Mouse (Mus musculus) forebrain, postnatal 0 days (tissue): ENCODE measurements around the gene Hexdc. TPM values are rescaled to one million over a fixed set of nuclear protein-coding genes. Genes with fewer than 3 reads are reported as not detected.

Experiments
- ATAC-seq: fragments of 200-750 bp; cut with Nextera tagmentation; 2 replicates; pipeline ENCODE4 v1.8.0; 2017; ENCODE audit warnings: mild to moderate bottlenecking, moderate library complexity
- DNase-seq: peaks from one replicate; pipeline ENCODE4 v3.0.0-alpha.2; 2015
- H3K27ac ChIP-seq: fragments of 300-500 bp; sonication (generic); 2 replicates; pipeline ENCODE4 v1.5.1; 2014; ENCODE audit warnings: low read depth, mild to moderate bottlenecking, antibody characterized with exemption, low read length, moderate library complexity, mixed read lengths
- H3K27me3 ChIP-seq: fragments of 300-500 bp; sonication (generic); 2 replicates; pipeline ENCODE4 v1.6.1; 2014; ENCODE audit warnings: mild to moderate bottlenecking, low read length, mixed read lengths; ENCODE audit not compliant: insufficient read depth
- H3K36me3 ChIP-seq: fragments of 300-500 bp; sonication (generic); 2 replicates; pipeline ENCODE4 v1.6.1; 2014; ENCODE audit warnings: mild to moderate bottlenecking, moderate library complexity; ENCODE audit not compliant: insufficient read depth
- H3K4me1 ChIP-seq: fragments of 300-500 bp; sonication (generic); 2 replicates; pipeline ENCODE4 v1.6.1; 2014; ENCODE audit warnings: antibody characterized with exemption; ENCODE audit not compliant: insufficient read depth
- H3K4me2 ChIP-seq: fragments of 300-500 bp; sonication (generic); 2 replicates; pipeline ENCODE4 v1.6.1; 2014; ENCODE audit warnings: low read depth, mild to moderate bottlenecking, moderate library complexity
- H3K4me3 ChIP-seq: fragments of 300-500 bp; sonication (generic); 2 replicates; pipeline ENCODE4 v1.5.1; 2014; ENCODE audit warnings: low read depth, low read length, mixed read lengths
- H3K9ac ChIP-seq: fragments of 300-500 bp; sonication (generic); 2 replicates; pipeline ENCODE4 v1.6.1; 2014; ENCODE audit warnings: mild to moderate bottlenecking
- H3K9me3 ChIP-seq: fragments of 300-500 bp; sonication (generic); 2 replicates; pipeline ENCODE4 v1.6.1; 2016; ENCODE audit warnings: low read length
- CTCF ChIP-seq: sonication (generic); IDR thresholded peaks from 2 replicates; pipeline ENCODE4 v1.5.1; 2016; ENCODE audit warnings: antibody characterized with exemption, control low read depth, low read depth
- WGBS: fragments of 180-500 bp; shearing (Covaris S2); extraction: QIAGEN DNeasy Blood & Tissue Kit; methylation state at CpG from one replicate; pipeline ENCODE4 v1.1.7; 2014; 5-methylcytosine and 5-hydroxymethylcytosine counted together
- polyA plus RNA-seq: library from polyadenylated mRNA; unstranded; fragments of >200 nt; fragmentation: Nextera tagmentation; extraction: Ambion mirVana; gene quantifications from 2 replicates; pipeline ENCODE4 v1.2.1, GENCODE M21; 2015
- total RNA-seq: library from RNA; depleted of rRNA; stranded (reverse); fragments of >200 nt; gene quantifications from 2 replicates; pipeline ENCODE4 v1.2.3, GENCODE M21; 2014

The Hexdc gene
- total and polyA plus RNA-seq, 2 experiments from 2014 or later: 24.1 to 77.0 TPM

DNA sequence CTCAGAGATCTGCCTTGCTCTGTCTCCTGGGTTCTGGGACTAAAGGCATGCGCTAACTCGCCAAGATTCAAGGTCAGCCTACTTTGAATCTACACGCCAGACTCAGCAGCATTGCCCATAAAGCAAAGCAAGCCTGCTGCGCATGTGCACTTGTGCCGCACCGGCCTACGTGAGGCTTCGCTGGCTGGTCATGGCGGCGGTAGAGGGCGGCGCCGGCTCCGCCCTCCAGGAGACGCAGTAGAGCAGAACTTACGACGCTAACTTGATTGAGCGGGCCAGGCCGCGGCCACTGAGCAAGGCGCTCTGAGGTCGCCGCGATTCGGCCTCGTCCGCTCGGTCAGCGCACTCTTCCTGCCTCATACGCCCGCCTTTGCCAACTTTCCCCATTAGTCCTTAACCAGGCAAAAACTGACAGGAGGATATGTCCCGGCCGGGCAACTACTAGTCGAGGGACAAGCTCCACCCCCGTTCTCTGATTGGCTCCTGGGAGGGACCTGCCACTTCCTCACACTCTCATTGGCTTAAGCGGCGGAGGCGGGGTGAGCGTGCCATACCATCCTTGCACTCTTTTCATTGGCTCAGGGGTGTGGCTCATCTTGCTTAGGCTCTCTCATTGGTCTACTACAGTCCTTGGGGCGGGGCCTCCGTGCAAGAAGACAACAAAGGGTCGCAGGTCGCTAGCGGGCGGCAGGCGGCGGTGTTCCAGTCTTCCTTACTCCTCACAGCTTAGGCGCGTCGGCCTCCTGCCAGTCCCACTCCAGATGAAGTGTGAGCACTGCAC is 32.5 kb downstream of the Hexdc start, which contains the start of gene Narf:
Gene Narf, plus strand, starts transcription at position 690 of the 781 bp plus-strand sequence.
- H3K4me3 ChIP-seq: peak within 1 kb of the TSS; percentile 68
- no peaks in the 10 kb centered on the region for H3K9me3 ChIP-seq
- ATAC-seq: peak; percentile 100
- H3K4me2 ChIP-seq: peak within 1 kb of the TSS; percentile 56
- peak; percentile 85 for TF ChIP-seq CTCF
- peak within 1 kb of the TSS; percentile 78 for H3K9ac ChIP-seq
- H3K27me3 ChIP-seq: no peaks in the 10 kb centered on the region
- peak within 1 kb of the TSS; percentile 86 for H3K27ac ChIP-seq
- peaks cover 19% of the 10 kb centered on the region for H3K36me3 ChIP-seq
- peaks cover 19% of the 10 kb centered on the region for H3K4me1 ChIP-seq
- DNase-seq: peak; percentile 99
- 1% methylated on average over 50 of the region's 50 CpGs for WGBS

DNA sequence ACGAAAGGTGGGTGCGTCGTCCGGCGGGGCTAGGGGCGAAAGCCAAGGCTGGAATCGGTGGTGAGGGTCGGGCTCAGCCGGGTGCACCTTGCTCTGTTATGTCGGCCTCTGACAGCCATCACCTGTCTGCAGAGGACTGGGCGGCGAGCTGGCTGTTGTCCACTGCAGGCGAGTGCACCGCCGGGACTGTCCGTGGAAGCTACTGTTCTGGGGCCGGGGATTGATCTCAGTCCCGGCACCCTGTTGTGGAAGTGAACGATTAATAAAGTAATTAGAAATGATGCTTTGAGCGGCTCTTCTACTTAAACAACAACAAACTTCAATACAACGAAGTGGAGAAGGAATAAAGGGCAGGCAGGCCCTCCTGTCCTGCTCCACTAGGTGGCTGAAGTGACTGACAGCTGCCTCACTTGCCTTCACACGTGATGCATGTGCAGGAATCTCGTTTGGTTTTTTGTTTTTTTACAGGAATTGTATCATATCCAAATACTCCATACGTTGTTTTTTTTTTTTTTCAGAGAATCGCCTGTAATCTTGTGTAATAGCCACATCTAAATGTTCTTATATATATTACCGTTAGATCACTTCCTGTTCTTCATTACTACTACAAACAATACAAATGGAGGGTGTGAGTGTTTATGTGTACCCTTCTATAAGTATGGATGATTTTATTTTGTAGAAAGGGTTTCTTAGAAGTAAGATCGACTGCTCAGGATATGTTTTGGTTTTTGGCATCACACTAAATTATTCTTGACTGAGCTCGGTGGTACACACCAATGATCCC is 33.3 kb downstream of the Hexdc start:
- Histone ChIP-seq H3K4me3 (peak overlapping the region; percentile 68), H3K4me1 (peaks cover 19% of the 10 kb centered on the region), H3K27me3 (no peaks in the 10 kb centered on the region), H3K27ac (peak overlapping the region; percentile 86), H3K9me3 (no peaks in the 10 kb centered on the region), H3K4me2 (peak overlapping the region; percentile 56), H3K9ac (peak overlapping the region; percentile 78), H3K36me3 (peaks cover 27% of the 10 kb centered on the region)
- DNase-seq (peak; percentile 58), ATAC-seq (no peak)
- peak; percentile 55 for TF ChIP-seq CTCF
- 3% methylated on average over 28 of the region's 28 CpGs for WGBS

DNA sequence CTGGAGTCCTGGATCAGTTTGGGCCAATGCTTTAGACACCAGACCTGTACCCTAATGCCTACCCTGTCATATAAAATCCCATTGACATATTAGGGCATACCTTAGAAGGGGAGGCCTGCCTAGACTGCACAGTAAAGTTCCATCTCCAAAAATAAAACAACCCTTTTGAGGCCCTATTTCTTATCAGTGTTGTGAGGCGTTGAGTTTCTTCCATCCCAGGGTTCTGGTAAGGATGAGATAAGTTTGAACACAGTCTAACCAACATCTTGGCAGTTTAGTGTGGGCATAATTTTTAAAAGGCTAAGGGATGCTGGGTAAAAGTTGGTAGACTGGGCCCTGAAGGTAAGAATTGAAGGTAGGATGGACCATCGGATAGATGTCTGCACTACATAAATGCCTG is 35.4 kb downstream of the Hexdc start:
- Histone ChIP-seq H3K4me1 (peaks cover 19% of the 10 kb centered on the region), H3K9ac (no peak overlapping the region), H3K9me3 (no peaks in the 10 kb centered on the region), H3K36me3 (peaks cover 48% of the 10 kb centered on the region), H3K4me3 (no peak overlapping the region), H3K27me3 (no peaks in the 10 kb centered on the region), H3K4me2 (no peak overlapping the region), H3K27ac (no peak overlapping the region)
- DNase-seq: no peak
- no peak for ATAC-seq
- no peak for TF ChIP-seq CTCF
- WGBS: 94% methylated on average over 2 of the region's 2 CpGs

DNA sequence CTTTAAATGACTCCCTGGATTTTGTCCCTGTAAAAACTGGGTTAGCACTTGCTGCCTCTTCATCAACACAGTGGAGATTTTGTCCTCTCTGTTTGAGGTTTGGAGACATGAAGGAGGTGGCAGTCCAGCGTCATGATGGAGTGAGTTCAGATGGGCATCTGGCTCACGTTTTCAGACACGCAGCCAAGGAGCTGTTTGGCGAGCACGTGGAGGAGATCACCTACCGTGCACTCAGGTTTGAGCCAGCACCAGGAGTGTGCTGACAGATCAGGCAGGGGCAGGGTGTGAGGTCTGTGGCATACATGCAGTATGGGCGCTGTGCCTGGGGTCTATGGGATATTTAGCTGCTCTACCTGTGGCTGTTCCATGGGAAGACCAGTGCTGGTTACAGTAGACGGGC is 46.0 kb downstream of the Hexdc start:
- no peak for DNase-seq
- Histone ChIP-seq H3K36me3 (peaks cover 91% of the 10 kb centered on the region), H3K9me3 (no peaks in the 10 kb centered on the region), H3K4me2 (no peak overlapping the region), H3K27ac (no peak overlapping the region), H3K9ac (no peak overlapping the region), H3K4me3 (no peak overlapping the region), H3K4me1 (no peaks in the 10 kb centered on the region), H3K27me3 (no peaks in the 10 kb centered on the region)
- 90% methylated on average over 8 of the region's 8 CpGs for WGBS
- no peak for ATAC-seq
- TF ChIP-seq CTCF: no peak

DNA sequence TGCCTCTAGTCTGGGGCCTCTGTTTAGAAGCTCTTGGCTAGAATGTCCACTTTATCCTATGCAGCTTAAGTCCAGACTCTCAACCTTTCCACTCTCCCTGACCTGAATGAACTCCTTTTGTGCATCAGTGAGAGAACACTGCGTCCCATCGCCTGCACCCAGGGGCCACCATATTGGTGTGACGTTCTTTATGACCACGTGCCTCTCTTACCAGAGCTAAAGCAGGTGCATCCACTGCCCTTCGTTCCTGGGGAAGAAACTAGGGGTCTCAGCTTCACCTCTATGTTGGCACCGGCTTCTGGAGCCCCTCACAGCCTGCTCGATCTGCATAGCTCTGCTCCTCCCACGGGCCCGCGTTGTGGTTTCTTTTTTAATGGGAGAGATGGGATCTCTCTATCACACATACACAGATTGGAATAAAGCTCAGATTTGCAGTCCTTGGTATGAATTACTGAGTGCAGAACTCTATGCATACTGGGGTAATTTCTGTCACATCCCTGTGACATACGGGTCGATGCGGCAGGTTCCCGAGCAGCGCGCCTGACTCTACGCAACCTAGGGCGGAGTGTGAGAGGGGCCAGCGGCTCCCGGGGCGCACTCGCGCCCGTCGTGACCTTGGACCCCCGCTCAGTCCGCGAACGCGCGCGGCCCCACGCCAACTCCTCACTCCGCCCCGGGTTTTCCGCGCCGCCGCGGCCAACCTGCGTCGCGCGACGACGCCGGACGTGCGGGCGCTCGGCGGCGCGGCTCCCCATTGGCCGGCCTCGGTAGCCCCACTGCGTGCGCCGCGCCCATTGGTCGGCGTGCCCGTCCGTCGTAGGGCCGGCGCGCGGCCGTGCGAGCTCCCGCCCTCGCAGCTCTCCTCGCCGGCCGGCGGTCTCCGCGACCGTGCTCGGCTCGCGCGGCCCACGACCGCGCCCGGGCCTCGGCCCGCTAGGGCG is 55.2 kb downstream of the Hexdc start, which contains the start of gene Foxk2:
Gene Foxk2, plus strand, starts transcription at position 831 of the 941 bp plus-strand sequence.
- ATAC-seq (peak; percentile 98), DNase-seq (peak; percentile 98)
- peak within 1 kb of the TSS; percentile 88 for H3K4me3 ChIP-seq
- TF ChIP-seq CTCF: no peak
- H3K4me1 ChIP-seq: peaks cover 20% of the 10 kb centered on the region
- 2% methylated on average over 90 of the region's 91 CpGs for WGBS
- H3K9ac ChIP-seq: peak within 1 kb of the TSS; percentile 93
- peaks cover 27% of the 10 kb centered on the region for H3K36me3 ChIP-seq
- peak within 1 kb of the TSS; percentile 97 for H3K27ac ChIP-seq
- H3K4me2 ChIP-seq: peak within 1 kb of the TSS; percentile 92
- H3K27me3 ChIP-seq: no peaks in the 10 kb centered on the region
- no peaks in the 10 kb centered on the region for H3K9me3 ChIP-seq

DNA sequence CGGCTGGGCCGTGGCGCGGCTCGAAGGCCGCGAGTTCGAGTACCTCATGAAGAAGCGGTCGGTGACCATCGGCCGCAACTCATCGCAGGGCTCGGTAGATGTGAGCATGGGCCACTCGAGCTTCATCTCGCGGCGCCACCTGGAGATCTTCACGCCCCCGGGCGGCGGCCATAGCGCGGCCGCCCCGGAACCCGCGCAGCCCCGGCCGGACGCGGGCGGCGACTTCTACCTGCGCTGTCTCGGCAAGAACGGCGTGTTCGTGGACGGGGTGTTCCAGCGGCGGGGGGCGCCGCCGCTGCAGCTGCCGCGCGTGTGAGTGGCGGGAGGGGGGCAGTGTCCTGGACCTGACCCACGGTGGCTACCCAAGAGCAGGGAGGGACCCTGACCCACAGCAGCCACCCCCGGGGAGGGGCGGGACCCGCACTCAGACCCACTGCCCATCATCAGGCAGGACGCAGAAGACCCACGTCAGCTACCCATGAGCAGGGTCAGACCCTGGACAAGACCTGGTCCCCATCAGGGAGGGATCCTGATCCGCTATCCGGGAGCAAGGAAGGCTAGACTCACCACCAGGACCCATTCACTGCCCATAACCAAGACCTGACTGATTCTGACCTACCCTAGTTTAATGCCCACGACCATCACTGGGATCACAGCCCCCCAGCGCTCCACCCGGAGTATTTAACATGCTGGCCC is 56.1 kb downstream of the Hexdc start:
- DNase-seq (peak; percentile 8), ATAC-seq (no peak)
- Histone ChIP-seq H3K4me1 (peaks cover 20% of the 10 kb centered on the region), H3K9me3 (no peaks in the 10 kb centered on the region), H3K9ac (peak overlapping the region; percentile 93), H3K27me3 (no peaks in the 10 kb centered on the region), H3K27ac (peak overlapping the region; percentile 97), H3K4me2 (peak overlapping the region; percentile 92), H3K4me3 (peak overlapping the region; percentile 88), H3K36me3 (peaks cover 18% of the 10 kb centered on the region)
- no peak for TF ChIP-seq CTCF
- WGBS: under 1% methylated on average over 59 of the region's 60 CpGs
